Mouse (Mus musculus) bone marrow, adult 2 months (tissue): Measurements from ENCODE around the gene Clnk.

ENCODE experiments used
- CTCF ChIP-seq: fragments of 200-500 bp; IDR thresholded peaks from 2 replicates; pipeline ENCODE4 v1.5.1; 2011; ENCODE audit warnings: low read length, control low read depth; ENCODE audit not compliant: control insufficient read depth, insufficient read depth
- POLR2A ChIP-seq: fragments of 200-500 bp; IDR thresholded peaks from 2 replicates; pipeline ENCODE4 v1.6.1; 2011; ENCODE audit warnings: low read depth, mild to moderate bottlenecking, control low read depth, low read length, borderline replicate concordance; ENCODE audit not compliant: control insufficient read depth

- no peak for TF ChIP-seq CTCF
- no peak for TF ChIP-seq POLR2A
Observed at GRCm38 (mm10) chr5:38888646-38889045, 12.0 kb upstream of the Clnk start.
